Mouse (Mus musculus) duodenum, adult 2 months (tissue): Measurements from ENCODE around the gene Klf11. TPM values are rescaled to one million over a fixed set of nuclear protein-coding genes. Genes with fewer than 3 reads are reported as not detected.

ENCODE experiments used
- polyA plus RNA-seq: library from polyadenylated mRNA; depleted of rRNA; stranded (reverse); fragments of >200 nt; gene quantifications from 2 replicates; pipeline ENCODE4 v1.2.3, GENCODE M21; 2012; ENCODE audit warnings: low replicate concordance; rRNA removed

Gene Klf11
- 2.6 and 7.6 TPM in 2 replicates for polyA plus RNA-seq

DNA sequence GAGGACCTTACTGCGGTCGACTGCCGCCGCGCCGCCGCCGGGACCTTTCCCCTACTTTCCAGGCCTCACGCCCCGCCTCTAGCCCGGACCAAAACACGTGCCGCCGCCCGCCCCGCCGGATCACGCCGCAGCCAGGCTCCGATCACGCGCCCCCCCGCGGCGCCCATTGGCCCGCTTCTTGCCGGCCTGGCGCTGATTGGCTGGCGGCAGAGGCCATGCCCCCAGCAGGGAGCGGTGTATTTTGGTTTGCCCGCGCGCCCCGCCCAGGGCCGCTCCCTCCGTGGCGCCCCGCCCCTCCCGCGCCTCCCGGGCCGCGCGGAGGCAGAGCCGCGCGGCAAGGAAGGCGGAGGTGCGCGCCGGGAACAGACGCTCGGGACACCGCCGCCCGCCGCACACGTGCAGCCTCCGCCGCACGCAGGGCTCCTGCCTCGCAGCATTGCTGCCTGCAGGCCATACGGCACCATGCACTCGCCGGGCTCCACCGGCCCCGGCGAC, at the start of gene Klf11:
Gene Klf11 (plus strand): TSS at position 212 of the 495 bp plus-strand sequence.

GRCm38 (mm10) chr12:24681286-24682023, 30.4 kb downstream of the Klf11 start, which contains the start of gene Cys1:
Gene Cys1 (minus strand): TSS chr12:24681813.

GRCm38 (mm10) chr12:24707954-24708823, 57.1 kb downstream of the Klf11 start, which contains the start of gene Rrm2:
Gene Rrm2 (plus strand): TSS chr12:24708241.

Other genes with a start within 250 kb of the Klf11 start
- gene Taf1b, start 152.9 kb upstream of the Klf11 start, polyA plus RNA-seq, result 0.26 and 1.4 TPM in 2 replicates
- gene Grhl1, start 79.0 kb upstream of the Klf11 start, polyA plus RNA-seq, result 0.05 and 0.89 TPM in 2 replicates
- gene Cys1, start 30.5 kb downstream of the Klf11 start, polyA plus RNA-seq, result 3.2 and 4.3 TPM in 2 replicates
- 5.8 and 9.0 TPM in 2 replicates for gene Rrm2, start 57.0 kb downstream of the Klf11 start, polyA plus RNA-seq
- 0.11 and 1.5 TPM in 2 replicates for gene Mboat2, start 179.6 kb downstream of the Klf11 start, polyA plus RNA-seq